Mouse (Mus musculus) central nervous system, embryonic 14 days (tissue): ENCODE data around the gene Klhdc8b. TPM values are rescaled to one million over a fixed set of nuclear protein-coding genes. Genes with fewer than 3 reads are reported as not detected.

Source experiments
- polyA plus RNA-seq: library from polyadenylated mRNA; depleted of rRNA; stranded (reverse); fragments of >200 nt; gene quantifications from 2 replicates; pipeline ENCODE4 v1.2.3, GENCODE M21; 2012; rRNA removed

Klhdc8b gene
- 75.5 and 76.3 TPM in 2 replicates for polyA plus RNA-seq

DNA sequence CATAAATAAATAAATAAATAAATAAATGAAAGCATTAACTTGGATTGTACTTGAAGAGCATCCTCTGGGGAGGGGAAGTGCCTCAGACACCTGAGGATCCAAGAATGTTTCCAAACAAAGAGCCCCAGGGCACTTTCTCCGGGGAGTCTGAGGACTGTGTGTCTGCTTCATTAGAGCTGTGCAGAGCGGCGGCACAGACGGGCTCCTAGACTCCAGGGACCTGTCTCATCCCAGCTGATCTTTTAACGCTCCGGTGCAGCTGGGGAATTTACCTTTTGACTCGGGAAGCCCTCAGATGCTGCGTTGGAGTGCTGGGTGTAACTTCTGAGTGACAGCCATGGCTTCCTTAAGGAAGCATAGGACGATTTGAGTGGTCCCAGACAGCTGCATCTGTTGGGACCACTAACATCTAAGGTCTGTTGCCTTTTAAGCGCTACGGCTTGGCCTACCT is at the start of gene Klhdc8b:
Klhdc8b (minus strand) TSS at position 401 of the 451 bp plus-strand sequence.

GRCm38 (mm10) chr9:108507619-108508434 is 46.4 kb upstream of the Klhdc8b start, which contains the start of gene Qars:
Gene Qars, plus strand, starts transcription at chr9:108507706.

GRCm38 (mm10) chr9:108490559-108491285 is 29.3 kb upstream of the Klhdc8b start, which contains the start of gene Usp19:
Gene Usp19, plus strand, starts transcription at chr9:108490602.

GRCm38 (mm10) chr9:108479721-108480351 is 18.5 kb upstream of the Klhdc8b start, which contains the start of gene Lamb2:
Gene Lamb2, plus strand, starts transcription at chr9:108479736.

GRCm38 (mm10) chr9:108460319-108461178 is 832 bp downstream of the Klhdc8b start, which contains the start of gene Ccdc71:
Gene Ccdc71, plus strand, starts transcription at chr9:108460527.

DNA sequence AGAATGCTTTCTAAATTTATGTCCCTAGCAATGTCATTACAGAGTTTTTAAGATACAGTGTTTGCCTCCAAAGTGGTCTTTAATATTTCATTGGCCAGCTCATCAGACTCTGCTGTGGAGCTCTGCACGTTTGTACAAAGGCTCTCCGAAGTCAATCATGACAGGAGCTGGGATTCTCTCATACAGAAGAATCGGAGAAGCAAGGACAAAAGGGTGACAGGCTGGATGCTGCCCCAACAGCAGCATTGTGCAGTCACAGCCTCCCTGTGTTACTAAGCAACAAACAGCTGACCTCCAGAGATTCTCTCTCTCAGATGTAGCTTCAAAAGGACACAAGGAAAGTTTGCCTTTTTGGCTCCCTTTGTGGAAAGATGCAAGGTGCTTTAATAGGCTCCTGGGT is 25.2 kb downstream of the Klhdc8b start, which contains the start of gene BC048562:
BC048562 (plus strand) TSS at position 301 of the 400 bp plus-strand sequence.

DNA sequence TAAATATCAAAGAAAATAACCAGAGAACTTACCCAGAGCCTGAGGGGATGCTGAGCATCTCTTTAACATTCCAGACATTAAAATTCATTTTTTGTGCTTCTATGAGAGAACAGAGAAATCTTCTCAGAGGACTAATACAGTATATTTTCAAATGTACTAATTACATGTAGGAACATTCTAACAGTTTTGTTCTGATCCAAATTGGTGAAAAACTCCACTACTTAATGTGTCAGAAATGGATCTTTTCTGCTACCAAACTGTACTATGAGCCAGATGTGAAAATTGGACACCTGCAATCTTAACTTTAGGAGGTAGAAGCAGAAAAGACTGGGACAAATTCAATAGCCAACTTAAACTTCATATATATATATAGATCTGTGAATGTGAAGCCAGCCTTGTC is 33.0 kb downstream of the Klhdc8b start, which contains the start of gene Ccdc36:
Ccdc36 (minus strand) TSS at position 101 of the 400 bp plus-strand sequence.

Other genes starting within 250 kb of the Klhdc8b start
- gene Dag1, start 197.6 kb downstream of the Klhdc8b start, polyA plus RNA-seq = 31.1 and 37.4 TPM in 2 replicates
- gene Nicn1, start 171.2 kb downstream of the Klhdc8b start, polyA plus RNA-seq = 87.9 and 91.8 TPM in 2 replicates
- gene Amt, start 164.7 kb downstream of the Klhdc8b start, polyA plus RNA-seq = 64.2 and 65.5 TPM in 2 replicates
- 212 and 233 TPM in 2 replicates for gene Rhoa, start 155.5 kb downstream of the Klhdc8b start, polyA plus RNA-seq
- gene Tcta, start 155.4 kb downstream of the Klhdc8b start, polyA plus RNA-seq = 31.7 and 35.3 TPM in 2 replicates
- 370 and 383 TPM in 2 replicates for gene Gpx1, start 122.7 kb downstream of the Klhdc8b start, polyA plus RNA-seq
- gene Usp4, start 113.7 kb downstream of the Klhdc8b start, polyA plus RNA-seq = 121 and 125 TPM in 2 replicates
- gene 1700102P08Rik, start 68.8 kb downstream of the Klhdc8b start, polyA plus RNA-seq = 2.8 and 3.4 TPM in 2 replicates
- gene Ccdc36, start 33.1 kb downstream of the Klhdc8b start, polyA plus RNA-seq = 1.7 and 2.2 TPM in 2 replicates
- gene BC048562, start 25.1 kb downstream of the Klhdc8b start, polyA plus RNA-seq = not detected in 2 replicates
- gene Ccdc71, start 1.1 kb downstream of the Klhdc8b start, polyA plus RNA-seq = 31.1 and 35.9 TPM in 2 replicates
- 52.1 and 78.8 TPM in 2 replicates for gene Lamb2, start 18.2 kb upstream of the Klhdc8b start, polyA plus RNA-seq
- 179 and 187 TPM in 2 replicates for gene Usp19, start 29.0 kb upstream of the Klhdc8b start, polyA plus RNA-seq
- gene Qars, start 46.1 kb upstream of the Klhdc8b start, polyA plus RNA-seq = 190 and 192 TPM in 2 replicates
- gene Qrich1, start 55.2 kb upstream of the Klhdc8b start, polyA plus RNA-seq = 128 and 130 TPM in 2 replicates
- 152 and 156 TPM in 2 replicates for gene Impdh2, start 98.7 kb upstream of the Klhdc8b start, polyA plus RNA-seq
- 43.8 and 48.6 TPM in 2 replicates for gene Ndufaf3, start 105.9 kb upstream of the Klhdc8b start, polyA plus RNA-seq
- gene Dalrd3, start 108.3 kb upstream of the Klhdc8b start, polyA plus RNA-seq = 225 and 236 TPM in 2 replicates
- 254 and 260 TPM in 2 replicates for gene Wdr6, start 117.2 kb upstream of the Klhdc8b start, polyA plus RNA-seq
- gene P4htm, start 136.1 kb upstream of the Klhdc8b start, polyA plus RNA-seq = 27.8 and 30.9 TPM in 2 replicates
- gene Arih2, start 187.8 kb upstream of the Klhdc8b start, polyA plus RNA-seq = 49.9 and 50.4 TPM in 2 replicates
- 19.2 and 22.5 TPM in 2 replicates for gene Slc25a20, start 200.5 kb upstream of the Klhdc8b start, polyA plus RNA-seq
- gene Prkar2a, start 227.7 kb upstream of the Klhdc8b start, polyA plus RNA-seq = 29.5 and 30.5 TPM in 2 replicates